Mouse (Mus musculus) gastrocnemius, adult 8-10 months (tissue): ENCODE measurements around the gene Rars2. TPM values are rescaled to one million over a fixed set of nuclear protein-coding genes. Genes with fewer than 3 reads are reported as not detected.
A peak's percentile ranks its signal among the peaks of the same experiment; 100 is the strongest.
"Not testable (repeated sequence)": the region's sequence is repeated elsewhere in the genome, so short reads cannot be mapped to it uniquely, and the experiment has no call there.

Experiments
- DNase-seq, 2 experiments: peaks; one replicate each; pipeline ENCODE4 v3.0.0; 2022; ENCODE audit warnings: low spot score in 2 of 2
- total RNA-seq, 4 experiments: library from RNA; stranded (reverse); gene quantifications; 2 replicates each; pipeline ENCODE4 v1.2.4; 2022

The Rars2 gene
- 10 to 100 TPM; 15.2 to 19.2 (median 18.0) TPM for total RNA-seq

- DNase-seq: peak; percentile 81 to 86
These were observed at the start of gene Rars2, which contains the start of gene Orc3 for GRCm38 (mm10) chr4:34614630-34615094. Rars2 (plus strand) TSS chr4:34614957. Orc3 (minus strand) TSS chr4:34614944.

DNA sequence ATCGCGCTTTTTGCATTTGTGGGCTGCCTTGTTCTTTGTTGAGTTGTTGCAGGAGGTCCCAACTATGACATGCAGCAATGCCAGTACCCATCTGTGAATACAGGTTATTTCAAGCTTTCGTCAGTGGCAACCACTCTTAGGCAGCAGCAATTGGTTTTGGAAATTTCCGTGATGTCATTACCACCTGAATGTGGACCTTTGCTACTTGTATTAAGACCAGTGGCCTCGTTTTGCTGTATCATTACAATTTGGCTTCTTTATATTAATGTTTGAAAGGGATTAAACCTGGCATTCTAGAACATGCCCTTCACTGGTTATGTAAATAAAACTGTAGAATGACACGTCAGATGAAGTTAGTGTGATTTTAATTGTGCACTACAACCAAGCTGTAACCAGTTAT, 48.5 kb upstream of the Rars2 start:
- DNase-seq: no peak

DNA sequence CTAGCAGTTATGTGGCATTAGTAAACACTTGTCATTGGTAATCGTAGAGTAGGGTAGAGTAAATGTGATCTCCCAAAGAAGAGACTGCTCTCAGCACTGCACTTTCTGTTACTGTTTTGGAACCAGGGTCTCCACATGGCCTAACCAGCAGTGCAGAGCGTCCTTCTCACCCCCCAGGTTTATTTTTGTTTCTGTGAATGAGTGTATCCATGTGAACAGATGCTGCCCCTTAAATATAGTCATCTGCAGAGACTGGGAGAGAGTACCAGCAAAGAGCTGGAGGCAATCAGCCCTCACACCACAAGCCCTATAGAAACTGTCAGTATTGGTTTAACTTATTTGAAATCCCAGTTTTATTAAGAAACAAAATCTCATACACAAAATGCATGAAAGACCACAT, 41.9 kb upstream of the Rars2 start:
- DNase-seq: no peak

DNA sequence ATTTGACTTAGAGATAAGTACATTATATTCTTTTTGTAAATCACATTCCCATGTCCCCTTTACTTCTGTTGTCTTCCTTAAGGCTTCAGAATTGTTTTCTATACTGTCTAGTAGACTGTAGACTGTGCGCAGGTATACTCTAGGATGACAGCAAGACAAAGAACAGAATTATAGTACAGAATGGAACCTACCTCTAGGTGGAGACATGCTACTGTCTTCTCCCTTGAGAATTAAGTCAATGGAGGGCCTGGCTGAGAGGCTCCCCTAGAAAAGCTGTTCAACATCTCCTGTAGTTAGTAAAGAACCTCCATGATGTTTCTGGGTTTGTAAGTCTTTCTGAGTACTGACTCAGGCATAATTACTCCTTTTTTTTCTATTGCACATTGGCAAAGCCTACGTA, 37.7 kb upstream of the Rars2 start:
- no peak for DNase-seq

GRCm38 (mm10) chr4:34579215-34579614, 35.5 kb upstream of the Rars2 start:
- no peak for DNase-seq

GRCm38 (mm10) chr4:34581489-34581888, 33.3 kb upstream of the Rars2 start:
- DNase-seq: not testable (repeated sequence)

DNA sequence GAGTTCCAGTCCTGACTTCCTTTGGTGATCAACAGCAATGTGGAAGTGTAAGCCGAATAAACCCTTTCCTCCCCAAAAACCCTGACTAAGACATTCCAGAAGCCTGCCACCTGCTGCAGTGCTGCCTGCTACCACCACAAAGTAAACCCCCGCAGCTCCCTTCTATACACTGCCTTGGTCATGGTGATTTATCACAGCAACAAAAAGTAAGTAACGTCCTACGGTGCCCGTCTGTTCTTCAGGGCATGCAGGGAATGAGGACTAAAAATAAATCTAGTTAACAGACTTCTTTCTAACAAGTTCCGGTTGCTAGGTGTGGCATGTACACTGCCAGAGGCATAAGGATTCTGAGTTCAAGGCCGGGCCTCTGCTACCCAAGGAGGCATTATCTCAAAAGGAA, 32.8 kb upstream of the Rars2 start:
- DNase-seq: no peak

GRCm38 (mm10) chr4:34582476-34582875, 32.3 kb upstream of the Rars2 start:
- no peak for DNase-seq

GRCm38 (mm10) chr4:34583427-34583826, 31.3 kb upstream of the Rars2 start:
- no peak for DNase-seq

DNA sequence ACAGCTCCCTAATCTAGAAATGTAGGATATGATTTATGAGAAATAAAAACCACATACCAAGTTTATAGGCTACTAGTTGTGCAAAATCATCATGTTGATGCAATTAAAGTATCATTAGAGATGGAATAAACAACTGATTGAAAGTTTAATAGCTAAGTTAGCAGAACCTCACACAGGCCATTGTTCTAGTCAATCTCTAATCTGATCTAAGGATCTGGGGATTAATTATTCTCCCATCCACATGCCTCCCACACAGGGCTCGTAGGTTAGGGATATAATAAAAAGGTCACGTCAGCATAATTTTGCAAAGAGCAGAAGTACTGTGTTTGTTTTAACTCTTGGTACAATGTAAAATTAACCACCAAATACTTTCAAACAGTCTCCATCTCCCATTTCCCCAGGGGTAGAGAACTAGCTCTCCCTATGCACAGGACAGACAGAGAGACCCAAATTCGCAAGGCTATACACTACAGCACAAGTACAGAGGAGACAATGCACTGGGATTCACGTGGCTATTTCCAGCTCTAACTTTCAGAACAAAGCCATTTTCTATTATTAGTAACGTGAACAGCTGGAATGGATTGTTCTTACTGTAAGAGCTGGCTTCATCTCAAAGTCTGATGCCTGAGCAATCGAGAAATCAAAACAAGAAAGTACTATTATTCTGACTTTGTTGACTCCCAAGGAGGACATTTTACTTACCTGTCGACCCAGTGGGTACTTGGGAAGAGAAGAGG, 29.7 kb upstream of the Rars2 start:
- no peak for DNase-seq

- DNase-seq: no peak
These were observed 11.6 kb upstream of the Rars2 start for GRCm38 (mm10) chr4:34603123-34603522.

DNA sequence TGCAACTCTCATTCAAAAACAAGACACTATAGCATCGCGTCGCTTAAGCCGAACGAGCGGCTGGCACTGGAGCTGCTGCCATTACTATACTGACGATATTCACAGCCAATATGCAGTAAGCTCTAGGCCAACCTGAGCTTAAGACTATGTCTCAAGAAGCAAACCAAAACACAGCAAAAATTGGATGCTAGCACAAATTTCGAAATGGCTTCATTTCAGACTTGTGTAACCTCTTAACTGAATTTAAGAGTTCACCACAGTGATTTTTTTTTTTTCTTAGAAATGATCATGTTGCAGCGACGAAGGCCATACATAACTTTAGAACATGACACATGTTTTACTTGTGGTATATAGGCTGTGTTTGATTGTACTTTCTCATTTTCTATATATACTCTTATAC, 8.1 kb upstream of the Rars2 start:
- DNase-seq: no peak

DNA sequence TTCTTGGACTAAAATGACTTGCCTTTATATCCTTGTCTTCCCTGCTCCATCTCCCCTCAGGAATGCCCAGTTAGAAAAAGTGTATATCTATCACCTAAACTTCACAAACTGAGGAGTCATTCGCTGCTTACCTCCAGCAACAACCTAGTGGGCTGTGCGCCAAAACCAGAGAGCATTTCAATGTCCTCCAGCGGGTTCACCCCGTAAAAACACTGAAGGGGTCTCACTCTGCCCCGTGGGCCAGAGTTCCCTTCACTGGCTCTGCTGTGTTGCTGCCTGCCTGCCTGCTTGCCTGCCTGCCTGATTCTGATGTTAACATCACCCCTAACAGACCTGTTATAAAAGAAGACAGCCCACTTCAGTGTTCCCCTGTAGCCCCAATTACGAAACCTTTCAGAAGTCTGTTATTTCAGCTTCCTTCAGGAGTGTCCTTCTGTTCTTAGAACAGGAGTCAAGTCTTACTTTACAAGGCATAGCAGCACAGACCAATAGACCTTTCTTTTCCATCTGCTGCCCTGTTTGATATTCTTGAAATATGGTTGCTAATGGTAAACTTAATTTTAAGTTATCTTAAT, 1.1 kb upstream of the Rars2 start:
- DNase-seq: no peak

DNA sequence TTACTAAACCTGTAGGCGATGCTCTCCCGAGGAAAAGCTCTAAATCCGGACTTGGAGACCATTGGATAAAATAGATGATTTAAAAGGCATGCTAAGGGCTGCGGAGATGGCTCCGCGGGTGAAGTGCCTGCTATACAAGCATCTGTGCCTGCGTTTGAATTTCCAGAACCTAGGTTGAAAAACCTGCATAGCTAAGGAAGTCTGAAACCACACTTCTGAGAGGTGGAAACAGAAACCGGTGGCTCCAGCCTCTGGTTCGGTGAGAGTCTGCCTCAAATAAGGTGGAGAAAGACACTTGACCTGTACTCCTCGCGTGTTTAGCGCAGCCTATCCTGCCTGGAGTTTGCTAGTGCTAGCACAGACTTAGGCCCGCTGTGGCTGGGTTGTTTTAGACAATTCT, 546 bp downstream of the Rars2 start:
- DNase-seq: no peak

GRCm38 (mm10) chr4:34616146-34616545, 1.4 kb downstream of the Rars2 start:
- DNase-seq: no peak

GRCm38 (mm10) chr4:34625556-34625955, 10.8 kb downstream of the Rars2 start:
- peak in 1 of 2 experiments; percentile 20 for DNase-seq

DNA sequence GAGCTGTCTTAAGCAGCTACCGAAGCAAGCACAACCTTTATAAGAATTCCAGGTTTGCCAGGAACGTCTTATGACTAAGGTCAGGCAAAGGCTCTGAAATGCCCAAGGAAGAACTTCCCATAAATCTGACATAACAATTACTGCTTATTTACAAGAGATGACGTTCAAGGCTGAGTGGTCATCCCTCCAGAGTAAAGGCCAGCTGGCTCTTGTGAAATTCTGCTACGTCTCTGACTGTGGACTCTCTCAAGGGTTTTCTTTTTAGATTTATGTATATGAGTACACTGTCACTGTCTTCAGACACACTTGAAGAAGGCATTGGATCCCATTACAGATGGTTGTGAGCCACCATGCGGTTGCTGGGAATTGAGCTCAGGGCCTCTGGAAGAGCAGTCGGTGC, 11.6 kb downstream of the Rars2 start:
- DNase-seq: no peak

GRCm38 (mm10) chr4:34629956-34630355, 15.2 kb downstream of the Rars2 start:
- DNase-seq: no peak

- no peak for DNase-seq
These were observed 19.4 kb downstream of the Rars2 start for GRCm38 (mm10) chr4:34634129-34634528.

- DNase-seq: no peak
These were observed 21.3 kb downstream of the Rars2 start for GRCm38 (mm10) chr4:34636036-34636435.

- DNase-seq: no peak
These were observed 22.6 kb downstream of the Rars2 start for GRCm38 (mm10) chr4:34637386-34637785.

DNA sequence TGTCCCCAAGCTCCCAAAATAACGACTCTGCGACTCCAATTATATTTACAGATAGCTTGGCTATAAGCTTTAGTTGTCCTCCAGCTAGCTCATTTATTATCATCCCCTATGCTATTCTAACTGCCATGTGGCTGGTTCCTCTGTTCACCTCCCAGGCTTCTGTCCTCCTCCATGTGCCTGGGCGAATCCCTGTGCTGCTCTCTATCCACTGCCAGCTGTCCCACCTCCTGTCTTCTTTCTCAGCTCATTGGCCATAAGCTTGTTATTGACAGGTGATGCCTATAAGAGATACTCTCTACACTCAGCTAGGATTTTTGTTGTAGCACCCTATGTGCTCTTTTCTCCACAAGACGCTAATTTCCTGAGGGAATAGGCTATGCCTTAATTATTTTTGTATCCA, 23.1 kb downstream of the Rars2 start:
- no peak for DNase-seq

- DNase-seq: no peak
These were observed 25.1 kb downstream of the Rars2 start for GRCm38 (mm10) chr4:34639745-34640364.
